Mouse (Mus musculus) bone marrow macrophage, adult 2 months (primary cell): ENCODE results near the gene 2210408I21Rik.

Source experiments
- CTCF ChIP-seq: IDR thresholded peaks from 2 replicates; pipeline ENCODE4 v1.5.1; 2012; ENCODE audit warnings: low read depth, mild to moderate bottlenecking, low read length, moderate library complexity
- POLR2A ChIP-seq: IDR thresholded peaks from 2 replicates; pipeline ENCODE4 v1.6.1; 2012; ENCODE audit warnings: mild to moderate bottlenecking, low read depth, low read length, borderline replicate concordance

DNA sequence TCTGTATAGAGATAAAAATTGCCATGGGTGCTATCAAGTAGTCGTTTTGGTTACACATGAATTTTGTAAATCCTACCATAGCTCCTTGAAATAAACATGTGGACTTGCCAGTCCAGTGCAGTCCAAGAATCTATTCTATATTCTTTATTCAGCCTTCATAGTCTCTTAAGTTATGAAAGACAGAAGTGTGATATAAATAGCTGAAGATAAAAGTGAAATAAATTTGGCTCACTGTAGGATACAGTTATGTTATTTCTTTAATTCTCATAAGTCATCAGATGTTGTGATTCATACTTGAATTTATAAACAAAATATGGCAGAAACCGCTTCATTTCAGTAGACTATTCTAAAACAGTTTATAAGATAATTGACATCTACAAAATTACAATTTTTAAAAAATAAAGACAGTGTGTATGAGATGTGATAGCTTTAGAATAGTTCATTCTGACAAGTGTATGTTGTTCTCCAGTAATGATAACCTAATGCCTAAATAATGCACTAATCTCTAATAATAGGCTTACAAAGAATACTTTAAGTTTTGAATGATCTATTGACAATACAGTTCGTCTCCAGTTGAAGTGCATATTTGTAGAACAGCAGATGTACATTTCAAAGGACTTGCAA, 127.5 kb downstream of the 2210408I21Rik start:
- TF ChIP-seq CTCF (no peak), POLR2A (no peak)
